Mouse (Mus musculus): ENCODE measurements around the gene Rnase10.
"Not testable (repeated sequence)": the region's sequence is repeated elsewhere in the genome, so short reads cannot be mapped to it uniquely, and the experiment has no call there.

Rnase10 gene

GRCm38 (mm10) chr14:51009572-51009971 is 2.0 kb downstream of the Rnase10 start:
- ATAC-seq (ENCODE audit: low TSS enrichment): no peak

GRCm38 (mm10) chr14:51014724-51015123 is 7.2 kb downstream of the Rnase10 start:
- not testable (repeated sequence) for ATAC-seq (ENCODE audit: low TSS enrichment)

DNA sequence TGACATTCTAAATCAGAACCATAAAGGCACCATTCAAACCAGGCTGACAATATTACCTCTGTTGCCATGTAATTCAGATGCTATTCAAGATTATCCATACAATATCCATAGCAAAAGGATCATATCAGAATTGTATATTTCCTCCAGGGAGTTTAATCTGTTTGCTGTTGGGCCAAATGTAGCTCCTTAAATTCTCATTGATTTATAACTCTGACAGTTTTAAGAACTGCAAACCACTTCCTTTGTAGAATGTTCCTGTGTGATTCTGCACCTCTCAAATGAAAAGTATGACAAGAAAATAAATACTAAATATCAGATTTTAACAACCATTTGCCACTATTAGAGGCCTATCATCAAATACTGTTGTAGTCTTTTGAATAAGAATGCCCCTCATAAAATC is 8.2 kb downstream of the Rnase10 start:
- no peak for ATAC-seq (ENCODE audit: low TSS enrichment)

DNA sequence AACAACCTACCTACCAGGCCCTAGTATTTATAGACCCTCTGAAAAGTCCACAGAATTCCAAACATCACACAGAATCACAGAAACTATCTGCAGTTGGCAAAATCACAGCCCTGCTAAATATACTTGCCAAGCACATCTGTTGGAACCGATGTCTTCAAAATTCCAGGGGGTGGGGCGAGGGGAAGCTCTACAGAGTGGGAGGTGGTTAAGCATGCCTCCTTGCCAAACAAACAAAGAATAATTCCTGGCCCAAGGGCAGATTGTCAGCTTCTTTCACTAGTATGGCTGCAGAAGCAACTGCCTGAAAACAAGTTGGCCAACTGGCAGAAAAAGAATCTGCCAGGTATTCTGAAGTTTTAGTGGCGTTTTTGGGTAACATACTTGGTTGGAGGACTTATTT is 9.7 kb downstream of the Rnase10 start:
- no peak for ATAC-seq (ENCODE audit: low TSS enrichment)

DNA sequence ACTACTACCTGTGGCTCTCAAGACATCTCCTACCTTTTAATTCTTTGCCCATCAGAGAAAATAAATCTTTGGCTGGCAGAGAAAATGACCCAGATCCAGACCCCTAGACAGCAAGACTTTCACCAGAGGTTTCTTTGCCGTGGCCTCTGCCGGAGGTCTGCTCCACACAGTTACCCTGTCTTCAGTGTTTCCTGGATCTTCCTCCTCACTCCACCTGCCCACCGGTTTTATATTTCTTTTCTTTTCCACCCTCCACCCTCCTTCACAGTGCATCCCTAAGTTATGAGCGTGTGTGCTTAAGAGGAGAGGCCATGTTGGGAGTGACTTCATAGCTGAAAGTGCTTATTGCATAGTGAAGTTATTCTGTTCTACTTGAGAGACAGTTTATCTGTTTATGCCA is 15.9 kb downstream of the Rnase10 start:
- ATAC-seq (ENCODE audit: low TSS enrichment): no peak

GRCm38 (mm10) chr14:51024820-51025219 is 17.3 kb downstream of the Rnase10 start:
- ATAC-seq (ENCODE audit: low TSS enrichment): no peak

- ATAC-seq (ENCODE audit: low TSS enrichment): peak; percentile 91
Observed at GRCm38 (mm10) chr14:51026391-51027133, 19.0 kb downstream of the Rnase10 start.

GRCm38 (mm10) chr14:51027387-51028155 is 20.0 kb downstream of the Rnase10 start:
- no peak for ATAC-seq (ENCODE audit: low TSS enrichment)

DNA sequence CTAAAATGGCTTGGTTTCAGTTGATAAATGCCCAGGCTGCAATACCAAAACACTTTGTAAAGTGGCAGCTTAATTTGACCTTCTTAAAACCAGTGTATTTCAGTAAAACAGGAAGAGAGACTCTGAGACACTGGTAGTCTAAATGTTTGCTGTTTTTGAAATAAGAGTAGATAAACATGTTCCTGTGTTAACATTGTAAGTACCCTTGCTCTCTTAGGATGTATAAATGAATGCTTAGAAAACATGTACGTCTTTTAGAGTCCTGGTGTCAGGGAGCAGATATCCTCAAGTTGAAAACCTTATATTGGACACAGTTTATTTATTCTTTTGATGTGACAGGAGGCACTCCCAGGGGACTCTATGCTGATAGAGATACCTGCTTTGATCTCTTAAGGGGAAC is 27.7 kb downstream of the Rnase10 start:
- no peak for ATAC-seq (ENCODE audit: low TSS enrichment)

DNA sequence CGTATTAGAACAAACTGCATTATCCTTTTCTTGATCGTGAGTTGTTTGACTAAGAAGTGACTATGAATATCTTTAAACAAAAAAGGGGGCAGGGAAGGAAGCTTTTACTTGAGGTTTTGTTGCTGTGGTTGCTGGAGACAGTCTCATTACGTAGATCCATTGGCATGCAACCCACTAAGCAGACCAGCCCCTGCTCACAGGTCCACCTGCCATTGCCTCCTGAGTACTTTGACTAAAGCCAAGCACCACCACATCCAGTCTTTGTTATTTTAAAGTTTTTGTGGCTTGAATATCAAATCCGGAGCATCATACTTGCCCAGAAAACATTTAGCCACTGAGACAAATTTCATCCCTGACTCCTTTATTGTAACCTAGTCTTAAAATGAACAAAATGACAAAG is 28.7 kb downstream of the Rnase10 start:
- ATAC-seq (ENCODE audit: low TSS enrichment): no peak

DNA sequence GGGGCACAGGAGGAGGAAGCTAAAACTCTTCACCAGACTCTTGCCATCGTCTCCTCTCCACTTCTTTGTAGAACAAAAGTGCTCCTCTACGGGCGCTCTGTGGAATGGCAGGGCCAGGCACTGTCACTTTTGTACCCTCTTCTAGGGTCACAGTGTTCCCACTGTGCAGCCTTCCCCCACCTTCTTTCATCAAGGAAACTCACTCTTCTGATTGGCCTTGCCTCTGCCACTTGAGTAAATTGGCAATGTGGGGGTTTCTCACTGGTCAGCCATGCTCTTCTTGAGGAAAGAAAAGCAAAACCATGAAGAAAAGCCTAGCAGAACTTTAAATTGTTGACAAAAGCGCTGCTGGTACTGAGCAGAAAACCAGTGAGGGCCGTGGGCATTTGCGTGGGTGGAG is 34.2 kb downstream of the Rnase10 start, which contains the start of gene Rnase9:
Gene Rnase9, minus strand, starts transcription at position 101 of the 400 bp plus-strand sequence.
- no peak for ATAC-seq (ENCODE audit: low TSS enrichment)

GRCm38 (mm10) chr14:51047846-51048245 is 40.3 kb downstream of the Rnase10 start:
- no peak for ATAC-seq (ENCODE audit: low TSS enrichment)

- no peak for ATAC-seq (ENCODE audit: low TSS enrichment)
Observed at GRCm38 (mm10) chr14:51050063-51050462, 42.5 kb downstream of the Rnase10 start, which contains the start of gene Rnase11. Rnase11 (minus strand) TSS chr14:51050163.

- ATAC-seq (ENCODE audit: low TSS enrichment): no peak
Observed at GRCm38 (mm10) chr14:51051941-51052340, 44.4 kb downstream of the Rnase10 start.

GRCm38 (mm10) chr14:51053176-51053575 is 45.6 kb downstream of the Rnase10 start:
- ATAC-seq (ENCODE audit: low TSS enrichment): no peak

- no peak for ATAC-seq (ENCODE audit: low TSS enrichment)
Observed at GRCm38 (mm10) chr14:51054243-51055237, 47.0 kb downstream of the Rnase10 start.

DNA sequence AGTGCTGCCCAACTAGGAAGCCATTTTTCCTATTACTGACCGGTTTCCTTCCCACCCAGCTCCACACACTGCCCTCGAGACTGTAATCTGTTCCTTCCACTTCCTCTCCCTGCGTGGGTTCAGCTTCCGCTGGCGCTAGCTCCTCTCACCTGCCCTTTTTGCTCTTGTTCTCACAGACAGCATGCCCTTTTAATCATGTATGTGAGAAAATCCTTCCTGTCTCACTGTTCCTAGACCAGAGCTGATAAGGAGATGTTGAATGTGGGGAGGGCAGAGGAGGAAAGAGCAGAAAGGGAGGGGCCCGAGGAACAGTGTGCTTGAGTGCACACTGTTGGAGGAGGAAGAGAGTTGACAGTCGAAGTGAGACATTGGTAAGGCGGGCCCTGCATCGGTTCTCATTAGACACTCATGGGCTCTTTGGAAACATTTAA is 49.9 kb downstream of the Rnase10 start, which contains the start of gene Rnase12:
Gene Rnase12, minus strand, starts transcription at position 261 of the 431 bp plus-strand sequence.
- no peak for ATAC-seq (ENCODE audit: low TSS enrichment)

All from frontal cortex, adult (tissue).